Mouse (Mus musculus): ENCODE measurements around the gene Slco1c1. TPM values are rescaled to one million over a fixed set of nuclear protein-coding genes. Genes with fewer than 3 reads are reported as not detected.

Slco1c1 gene
- not detected in 2 replicates for total RNA-seq (2017)

DNA sequence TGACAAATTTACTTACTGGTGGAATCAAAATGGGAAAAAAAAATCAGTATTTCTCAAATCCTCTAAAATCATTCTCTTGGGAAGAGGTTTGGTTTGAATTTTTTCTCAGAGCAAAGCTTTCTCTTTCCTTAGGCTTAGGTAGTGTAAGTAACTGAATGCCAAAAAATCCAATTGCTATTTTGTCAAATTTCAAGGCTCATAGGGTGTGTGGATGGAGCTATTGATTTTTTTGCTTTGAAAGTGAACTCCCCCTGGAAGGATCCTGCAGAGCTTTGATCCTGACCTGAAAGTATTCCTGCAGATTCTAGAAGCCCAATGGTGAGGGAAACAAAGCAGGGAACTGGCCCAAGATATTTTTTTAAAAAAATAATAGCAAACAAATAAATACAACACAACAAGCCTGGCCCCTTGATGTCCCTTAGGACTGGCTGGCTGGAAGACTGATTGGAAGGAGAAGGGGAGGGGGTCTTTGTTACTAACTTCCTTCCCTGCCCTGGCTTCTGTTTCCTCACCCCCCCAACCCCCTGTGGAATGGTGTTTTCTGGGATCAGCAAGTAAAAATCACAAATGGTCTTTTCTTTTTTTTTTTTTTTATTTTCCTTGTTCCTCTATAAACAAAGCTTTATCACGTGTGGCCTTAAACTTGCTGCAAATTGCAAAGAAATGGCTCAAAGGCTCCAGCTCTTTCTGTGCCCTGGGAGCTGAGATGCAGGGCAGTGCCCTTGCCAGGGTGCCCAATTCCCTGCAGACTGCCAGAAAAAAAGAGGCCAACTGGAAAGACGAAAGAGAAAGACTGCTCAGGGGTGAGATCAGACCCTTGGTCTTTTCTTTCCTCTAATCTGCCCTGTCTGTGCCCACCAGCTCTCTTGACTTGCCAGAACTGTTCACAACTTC lies at the start of gene Slco1c1:
Gene Slco1c1, plus strand, starts transcription at position 622 of the 894 bp plus-strand sequence.
- no peak for ATAC-seq (replicated peaks in 1 of 2; ENCODE audit: insufficient read depth in 1 of 2, low FRiP score in 2 of 2, low TSS enrichment in 1 of 2, low read depth in 1 of 2, poor library complexity in 2 of 2, severe bottlenecking in 2 of 2)

DNA sequence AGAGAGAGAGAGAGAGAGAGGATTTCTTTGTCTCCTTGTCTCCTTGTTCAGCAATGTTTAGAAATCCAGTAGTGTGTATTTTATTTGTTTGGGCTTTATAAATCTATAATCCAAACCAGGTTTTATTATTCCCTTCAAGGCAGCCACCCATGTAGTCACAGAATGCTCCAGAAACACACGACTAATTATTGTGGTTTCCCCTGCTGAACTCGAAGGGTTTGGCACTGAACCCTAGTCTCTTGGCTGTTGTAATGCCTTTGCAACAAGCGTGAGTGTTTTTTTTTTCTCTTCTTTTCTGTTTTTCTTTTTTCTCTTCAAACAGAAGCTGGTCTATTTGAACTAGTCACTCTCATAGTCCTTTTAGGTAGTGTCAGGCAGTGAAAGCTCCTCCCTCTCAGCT lies 49.5 kb upstream of the Slco1c1 start:
- no peak for ATAC-seq (replicated peaks in 1 of 2; ENCODE audit: insufficient read depth in 1 of 2, low FRiP score in 2 of 2, low TSS enrichment in 1 of 2, low read depth in 1 of 2, poor library complexity in 2 of 2, severe bottlenecking in 2 of 2)

DNA sequence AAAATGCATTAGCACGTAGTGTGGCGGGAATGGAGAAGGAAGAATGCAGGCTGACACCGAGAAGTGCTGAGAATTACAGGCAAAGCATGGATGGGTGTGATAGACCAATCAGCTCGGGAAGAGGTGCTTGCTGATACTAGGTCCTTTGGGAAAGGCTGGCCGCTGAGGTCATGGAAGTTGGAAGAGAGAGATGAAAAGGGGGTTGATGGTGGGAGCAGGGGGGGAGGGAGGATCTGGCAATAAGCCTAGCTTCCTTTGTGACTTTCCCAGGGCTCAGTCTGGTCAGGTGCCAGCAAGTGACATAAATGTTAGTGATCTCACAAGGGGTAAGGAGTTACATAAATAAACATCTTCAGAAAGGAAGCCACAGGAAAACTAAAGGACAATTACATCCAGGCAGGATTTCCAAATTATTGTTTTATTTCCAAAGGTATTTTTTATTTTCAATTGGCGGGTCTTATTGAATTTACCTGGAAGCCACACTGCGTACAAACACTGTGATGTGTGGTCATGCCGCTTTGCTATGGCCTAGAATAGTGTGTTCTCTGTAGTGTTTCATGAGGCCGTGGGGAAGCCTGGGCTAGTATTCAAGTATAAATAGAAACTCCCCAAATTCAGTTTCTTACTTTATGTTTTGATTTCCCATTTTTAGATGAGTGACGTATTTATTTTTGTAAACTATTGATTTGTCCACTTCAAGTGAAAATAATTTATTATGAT lies 38.7 kb upstream of the Slco1c1 start:
- ATAC-seq (replicated peaks in 1 of 2; ENCODE audit: insufficient read depth in 1 of 2, low FRiP score in 2 of 2, low TSS enrichment in 1 of 2, low read depth in 1 of 2, poor library complexity in 2 of 2, severe bottlenecking in 2 of 2): no peak

DNA sequence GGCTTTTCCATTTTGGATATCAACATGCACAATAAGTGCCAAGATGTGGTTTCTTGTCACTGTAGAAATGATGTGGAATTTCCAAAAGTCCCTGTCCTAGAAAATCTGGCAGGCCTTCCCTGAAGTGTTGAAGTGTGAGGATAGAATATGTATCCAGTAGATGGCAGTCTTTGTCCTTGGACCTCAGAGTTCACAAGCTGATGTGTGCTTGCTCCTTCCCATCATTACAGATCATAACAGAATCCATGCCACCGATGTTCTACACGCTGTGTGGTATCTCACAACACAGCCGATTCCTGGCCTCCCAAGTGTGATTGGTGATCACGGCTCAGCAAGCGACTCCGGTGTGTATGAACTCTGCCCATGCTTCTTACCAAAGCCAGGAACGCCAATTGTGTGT lies 36.9 kb upstream of the Slco1c1 start:
- ATAC-seq (replicated peaks in 1 of 2; ENCODE audit: insufficient read depth in 1 of 2, low FRiP score in 2 of 2, low TSS enrichment in 1 of 2, low read depth in 1 of 2, poor library complexity in 2 of 2, severe bottlenecking in 2 of 2): no peak

DNA sequence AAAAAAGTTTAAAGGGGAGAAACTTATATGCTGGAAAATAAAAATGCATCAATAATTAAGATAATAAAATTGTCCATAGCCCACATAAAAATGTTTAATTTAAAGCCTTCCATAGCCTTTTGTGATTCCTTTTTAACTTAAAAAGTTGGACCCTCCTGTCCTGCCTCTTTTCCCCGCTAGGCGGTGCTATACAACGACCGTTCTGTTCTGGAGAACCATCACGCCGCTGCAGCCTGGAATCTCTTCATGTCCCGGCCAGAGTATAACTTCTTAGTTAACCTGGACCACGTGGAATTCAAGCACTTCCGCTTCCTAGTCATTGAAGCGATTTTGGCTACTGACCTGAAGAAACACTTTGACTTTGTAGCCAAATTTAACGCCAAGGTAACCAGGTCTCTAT lies 35.5 kb upstream of the Slco1c1 start:
- ATAC-seq (replicated peaks in 1 of 2; ENCODE audit: insufficient read depth in 1 of 2, low FRiP score in 2 of 2, low TSS enrichment in 1 of 2, low read depth in 1 of 2, poor library complexity in 2 of 2, severe bottlenecking in 2 of 2): peak in 1 of 2 experiments; percentile 71; a peak in 1 of 4 replicates

DNA sequence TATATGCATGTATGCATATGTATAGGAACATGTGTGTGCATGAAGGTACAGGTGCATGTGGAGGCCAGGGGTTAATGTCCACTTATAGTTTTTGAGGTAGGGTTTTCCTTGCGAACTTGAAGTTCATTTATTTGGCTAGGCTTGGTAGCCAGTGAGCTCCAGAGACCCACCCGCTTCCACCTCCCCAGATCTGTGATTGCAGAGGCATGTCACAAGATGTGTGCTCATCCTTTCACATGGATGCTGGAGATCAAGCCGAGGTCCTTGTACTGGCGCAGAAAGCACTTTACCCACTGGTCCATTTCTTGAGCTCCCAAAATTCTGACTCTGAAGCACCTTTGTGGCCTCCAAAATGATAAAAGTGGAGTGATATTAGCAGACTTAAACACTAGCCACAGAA lies 29.3 kb upstream of the Slco1c1 start:
- ATAC-seq (replicated peaks in 1 of 2; ENCODE audit: insufficient read depth in 1 of 2, low FRiP score in 2 of 2, low TSS enrichment in 1 of 2, low read depth in 1 of 2, poor library complexity in 2 of 2, severe bottlenecking in 2 of 2): no peak

DNA sequence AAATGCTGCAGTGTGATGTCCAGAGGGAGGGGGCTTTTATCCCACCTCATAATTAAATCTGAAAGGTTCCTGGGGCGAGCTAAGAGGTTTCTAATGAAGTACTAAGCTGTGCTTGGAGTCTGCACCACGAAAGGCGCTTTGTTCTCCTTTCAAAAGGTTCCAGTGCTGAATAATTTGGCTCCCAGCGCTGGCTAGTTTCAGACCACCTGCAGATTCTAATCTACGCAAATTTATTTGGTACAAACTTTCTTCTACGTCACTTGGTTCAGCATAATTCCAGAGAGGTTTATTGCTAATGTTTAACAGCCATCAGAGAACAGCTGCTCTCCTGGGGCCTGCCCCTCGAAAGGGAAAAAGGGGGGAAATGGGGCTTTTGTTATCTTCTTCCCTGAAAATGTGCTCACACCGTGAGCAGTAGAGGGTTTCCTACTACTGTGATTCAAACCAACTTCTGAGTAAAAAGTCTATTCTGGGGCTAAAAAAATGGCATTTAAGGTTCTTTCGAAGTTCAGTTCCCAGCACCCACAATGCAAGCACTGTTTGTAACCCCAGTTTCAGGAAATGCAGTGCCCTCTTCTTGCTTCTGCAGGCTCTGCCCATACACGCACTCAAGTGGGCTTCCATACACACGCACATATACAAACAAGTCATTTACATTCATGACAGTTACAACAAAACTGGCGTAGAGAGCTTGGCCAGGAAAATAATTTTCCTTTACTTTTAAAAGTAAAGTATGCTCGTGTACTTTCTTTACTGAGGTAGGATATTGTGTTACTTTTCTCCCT lies 28.3 kb upstream of the Slco1c1 start:
- no peak for ATAC-seq (replicated peaks in 1 of 2; ENCODE audit: insufficient read depth in 1 of 2, low FRiP score in 2 of 2, low TSS enrichment in 1 of 2, low read depth in 1 of 2, poor library complexity in 2 of 2, severe bottlenecking in 2 of 2)

DNA sequence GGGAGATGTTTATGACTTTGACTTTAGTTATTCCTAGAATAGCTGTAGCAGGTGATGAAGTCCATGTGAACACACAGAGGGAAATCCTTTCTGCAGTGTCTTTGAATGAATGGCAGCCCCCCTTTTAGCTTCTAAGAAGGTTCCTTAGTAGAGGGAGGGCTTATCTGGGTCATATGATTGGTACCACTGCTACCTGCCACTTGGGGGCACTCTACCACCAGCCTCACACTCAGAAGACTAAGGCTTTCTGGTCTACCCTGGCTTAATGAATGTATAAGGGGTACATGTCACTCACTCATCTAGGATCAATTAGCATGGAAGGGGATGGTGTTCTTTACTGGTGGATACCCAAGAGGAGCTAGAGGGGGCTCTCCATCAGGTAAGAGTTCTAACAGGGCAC lies 24.7 kb upstream of the Slco1c1 start:
- no peak for ATAC-seq (replicated peaks in 1 of 2; ENCODE audit: insufficient read depth in 1 of 2, low FRiP score in 2 of 2, low TSS enrichment in 1 of 2, low read depth in 1 of 2, poor library complexity in 2 of 2, severe bottlenecking in 2 of 2)

DNA sequence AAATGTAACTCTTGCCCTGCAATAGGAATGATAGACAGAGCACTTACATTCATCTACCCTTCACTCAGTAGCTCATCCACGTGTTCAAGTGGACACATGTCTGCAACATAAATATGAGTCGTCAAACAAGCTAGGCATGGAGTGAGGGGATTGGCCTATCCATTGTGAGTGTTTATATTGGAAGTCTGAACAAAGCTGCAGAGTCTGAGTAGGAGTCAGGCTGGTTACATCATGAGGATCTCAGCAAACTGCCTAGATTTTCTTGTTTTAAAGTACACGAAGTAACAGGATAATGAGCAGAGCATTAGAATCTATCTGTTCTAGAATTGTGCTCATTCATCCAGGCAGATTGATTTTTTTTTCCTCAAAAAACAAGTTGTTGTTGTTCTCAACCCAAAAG lies 23.0 kb upstream of the Slco1c1 start:
- ATAC-seq (replicated peaks in 1 of 2; ENCODE audit: insufficient read depth in 1 of 2, low FRiP score in 2 of 2, low TSS enrichment in 1 of 2, low read depth in 1 of 2, poor library complexity in 2 of 2, severe bottlenecking in 2 of 2): no peak

DNA sequence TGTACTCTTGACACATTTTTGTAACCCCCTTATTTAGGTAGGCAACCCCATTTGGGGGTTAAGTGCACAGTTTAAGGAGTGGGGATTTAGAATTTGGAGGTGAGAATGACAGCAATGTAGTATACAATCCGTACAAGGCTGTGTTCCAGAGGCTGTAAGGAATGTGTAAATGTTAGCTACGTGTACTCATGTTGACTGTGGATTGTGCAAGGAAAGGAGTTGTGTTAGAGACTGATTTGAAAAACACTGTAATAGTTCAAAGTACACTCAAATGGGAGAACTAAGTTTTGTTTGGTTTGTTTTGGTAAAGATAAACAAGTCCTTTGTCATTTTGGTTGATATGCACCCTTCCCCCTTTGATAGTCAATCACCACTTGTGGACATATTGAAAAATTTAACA lies 1.6 kb upstream of the Slco1c1 start:
- no peak for ATAC-seq (replicated peaks in 1 of 2; ENCODE audit: insufficient read depth in 1 of 2, low FRiP score in 2 of 2, low TSS enrichment in 1 of 2, low read depth in 1 of 2, poor library complexity in 2 of 2, severe bottlenecking in 2 of 2)

DNA sequence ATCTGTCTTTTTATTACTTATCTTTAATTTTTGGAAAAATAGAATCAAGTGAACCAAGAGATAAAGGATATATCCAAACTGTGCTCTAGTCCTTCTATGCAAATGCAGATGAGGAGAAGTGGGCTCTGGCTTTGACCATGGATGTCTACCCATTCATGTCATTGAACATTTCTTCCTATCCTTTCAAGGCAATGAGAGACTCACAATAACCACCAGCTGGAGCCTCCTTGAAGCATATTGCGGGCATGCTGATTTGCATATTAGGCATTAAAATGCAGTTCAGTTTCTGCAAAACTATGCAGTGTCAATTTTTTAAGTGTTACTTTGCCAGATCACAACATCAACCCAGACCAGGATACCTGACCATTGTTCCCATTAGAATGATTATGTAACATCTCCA lies 1.6 kb downstream of the Slco1c1 start:
- ATAC-seq (replicated peaks in 1 of 2; ENCODE audit: insufficient read depth in 1 of 2, low FRiP score in 2 of 2, low TSS enrichment in 1 of 2, low read depth in 1 of 2, poor library complexity in 2 of 2, severe bottlenecking in 2 of 2): no peak

DNA sequence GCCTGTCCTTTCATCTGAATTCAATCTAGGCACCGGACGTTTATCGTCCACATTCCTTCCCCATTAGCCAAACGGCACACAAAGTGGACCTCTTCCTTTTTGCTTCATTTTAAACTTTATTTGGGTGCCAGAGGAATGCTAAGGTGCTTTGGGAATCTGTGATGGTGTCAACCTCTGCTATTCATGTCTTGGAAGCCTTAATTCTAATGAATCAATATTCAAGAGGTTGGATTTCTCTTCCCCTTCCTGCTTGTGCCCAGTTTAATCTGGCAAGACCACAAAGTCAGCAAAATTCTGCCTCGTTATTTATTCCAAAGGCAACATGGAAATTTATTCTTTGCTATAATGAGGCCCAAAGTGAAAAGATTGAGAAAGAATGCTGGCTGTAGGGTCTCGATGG lies 6.7 kb downstream of the Slco1c1 start:
- ATAC-seq (replicated peaks in 1 of 2; ENCODE audit: insufficient read depth in 1 of 2, low FRiP score in 2 of 2, low TSS enrichment in 1 of 2, low read depth in 1 of 2, poor library complexity in 2 of 2, severe bottlenecking in 2 of 2): no peak

DNA sequence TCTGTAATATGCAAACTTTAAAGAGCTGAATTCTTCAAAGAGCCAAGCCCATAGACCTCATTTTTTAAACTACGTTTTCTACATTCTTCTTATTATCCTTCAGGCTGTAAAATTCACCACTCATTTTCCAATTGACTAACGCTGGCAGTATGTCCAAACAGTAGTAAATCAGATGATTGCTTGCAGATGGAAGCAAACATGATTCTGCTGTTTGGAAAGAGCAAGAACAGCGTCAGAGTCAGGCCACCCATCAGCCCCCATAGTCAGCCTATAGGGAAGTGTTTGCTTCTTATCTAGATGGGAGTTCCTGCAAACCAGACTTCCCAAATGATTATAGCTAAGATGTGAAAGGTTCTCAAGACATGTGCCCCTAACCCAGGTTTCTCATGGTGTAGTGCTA lies 13.1 kb downstream of the Slco1c1 start:
- ATAC-seq (replicated peaks in 1 of 2; ENCODE audit: insufficient read depth in 1 of 2, low FRiP score in 2 of 2, low TSS enrichment in 1 of 2, low read depth in 1 of 2, poor library complexity in 2 of 2, severe bottlenecking in 2 of 2): no peak

DNA sequence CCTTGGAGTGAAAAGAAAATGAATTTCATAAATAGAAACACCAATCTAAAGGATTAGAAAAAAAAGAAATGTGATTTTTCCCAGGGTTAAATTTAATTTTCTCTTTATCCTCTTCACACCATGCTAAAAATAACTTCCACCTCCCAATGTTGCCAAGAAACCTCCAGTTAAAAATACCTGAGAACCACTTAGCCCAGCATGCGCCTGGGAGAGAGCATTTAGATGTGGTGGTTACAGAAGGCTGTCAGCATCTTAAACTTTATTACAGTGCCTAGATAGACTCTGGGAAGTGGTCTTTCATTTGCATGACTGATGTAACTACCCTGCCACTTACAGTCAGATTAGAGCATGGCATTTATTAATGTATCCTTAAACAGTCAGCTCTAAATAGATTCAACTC lies 17.0 kb downstream of the Slco1c1 start:
- ATAC-seq (replicated peaks in 1 of 2; ENCODE audit: insufficient read depth in 1 of 2, low FRiP score in 2 of 2, low TSS enrichment in 1 of 2, low read depth in 1 of 2, poor library complexity in 2 of 2, severe bottlenecking in 2 of 2): no peak

DNA sequence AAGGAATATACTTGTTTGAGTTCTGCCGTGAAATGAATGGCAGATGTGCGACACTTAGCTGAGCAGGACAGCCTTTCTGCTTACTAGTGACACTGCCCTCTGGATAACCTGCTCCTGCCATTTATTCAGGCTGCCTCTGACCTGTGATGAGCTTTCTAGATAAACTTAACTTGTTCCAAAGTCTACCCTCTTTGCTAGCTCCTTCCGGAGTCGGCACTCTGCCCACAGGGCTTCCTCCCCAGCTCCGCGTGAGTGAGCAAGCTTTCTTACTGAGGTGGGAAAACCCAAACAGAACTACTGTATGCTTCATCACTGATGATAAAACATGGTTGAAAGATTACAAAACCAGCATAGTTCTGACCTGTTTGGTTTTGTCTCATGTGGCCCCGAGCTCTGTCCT lies 19.2 kb downstream of the Slco1c1 start:
- ATAC-seq (replicated peaks in 1 of 2; ENCODE audit: insufficient read depth in 1 of 2, low FRiP score in 2 of 2, low TSS enrichment in 1 of 2, low read depth in 1 of 2, poor library complexity in 2 of 2, severe bottlenecking in 2 of 2): no peak

DNA sequence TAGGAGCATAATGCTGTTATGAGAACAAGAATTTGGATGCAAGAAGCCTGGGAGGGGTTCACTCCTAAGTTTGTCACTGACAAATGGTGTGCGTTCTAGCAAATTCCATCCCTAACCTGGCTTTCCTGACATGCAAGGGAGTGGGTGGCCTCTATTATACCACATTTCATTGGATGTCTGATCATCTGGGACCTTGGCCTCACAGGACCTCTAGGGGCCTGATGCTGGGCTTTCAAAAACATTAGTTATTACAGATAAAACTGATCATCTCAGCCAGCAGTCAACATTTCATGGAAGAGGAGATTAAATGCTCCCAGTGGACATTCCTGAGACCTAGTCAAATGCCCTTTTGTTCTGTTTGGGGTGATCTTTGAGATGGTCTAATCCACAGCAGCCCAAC lies 34.0 kb downstream of the Slco1c1 start:
- no peak for ATAC-seq (replicated peaks in 1 of 2; ENCODE audit: insufficient read depth in 1 of 2, low FRiP score in 2 of 2, low TSS enrichment in 1 of 2, low read depth in 1 of 2, poor library complexity in 2 of 2, severe bottlenecking in 2 of 2)

DNA sequence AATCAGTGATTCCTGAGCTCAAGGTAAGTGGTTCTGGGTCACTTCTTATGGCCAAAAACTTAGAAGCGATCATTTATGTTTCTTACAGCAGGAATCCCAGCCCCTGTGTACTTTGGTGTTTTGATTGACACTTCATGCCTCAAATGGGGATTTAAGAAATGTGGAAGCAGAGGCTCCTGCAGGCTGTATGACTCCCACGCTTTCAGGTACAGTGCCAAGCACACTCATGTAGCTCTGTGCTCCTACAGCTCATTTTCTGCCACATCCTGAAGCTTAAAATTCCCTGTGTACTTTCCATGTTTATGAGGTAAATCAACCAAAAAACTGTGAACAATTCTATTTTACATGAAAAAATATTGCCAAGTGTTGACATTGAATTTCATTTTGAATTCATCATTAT lies 43.2 kb downstream of the Slco1c1 start:
- ATAC-seq (replicated peaks in 1 of 2; ENCODE audit: insufficient read depth in 1 of 2, low FRiP score in 2 of 2, low TSS enrichment in 1 of 2, low read depth in 1 of 2, poor library complexity in 2 of 2, severe bottlenecking in 2 of 2): no peak
